Mouse (Mus musculus) MEL (cell line): ENCODE results near the gene Olfr52. TPM values are rescaled to one million over a fixed set of nuclear protein-coding genes. Genes with fewer than 3 reads are reported as not detected.

Experiments used
- DNase-seq: peaks from one replicate; pipeline ENCODE4 v3.0.0; 2011; ENCODE audit warnings: low read depth, low spot score
- H3K27ac ChIP-seq: 2 replicates; pipeline ENCODE4 v1.5.1; 2012; ENCODE audit warnings: low read depth, mild to moderate bottlenecking, control low read depth, low read length, moderate library complexity; ENCODE audit not compliant: control insufficient read depth
- H3K27me3 ChIP-seq, 2 experiments: fragments of 150-350 bp in 1 of 2; sonication (generic) in 1 of 2; 2 replicates each; pipeline ENCODE4 v1.6.1; 2012; ENCODE audit warnings: low read length in 2 of 2, mild to moderate bottlenecking in 2 of 2, improper control_type of control experiment in 1 of 2, moderate library complexity in 1 of 2; ENCODE audit not compliant: insufficient read depth in 2 of 2, control insufficient read depth in 1 of 2
- H3K36me3 ChIP-seq, 2 experiments: 2 replicates each; pipeline ENCODE4 v1.6.1; 2012 to 2014; ENCODE audit warnings: low read length in 2 of 2, improper control_type of control experiment in 1 of 2, inconsistent platforms in 1 of 2, mild to moderate bottlenecking in 1 of 2; ENCODE audit not compliant: insufficient read depth in 2 of 2, control insufficient read depth in 1 of 2
- H3K4me1 ChIP-seq, 2 experiments: fragments of 150-350 bp in 1 of 2; sonication (generic) in 1 of 2; 2 replicates each; pipeline ENCODE4 v1.6.1; 2012; ENCODE audit warnings: low read length in 2 of 2, improper control_type of control experiment in 1 of 2, mild to moderate bottlenecking in 1 of 2; ENCODE audit not compliant: insufficient read depth in 2 of 2, control insufficient read depth in 1 of 2
- H3K4me3 ChIP-seq, 2 experiments: fragments of 150-350 bp in 1 of 2; sonication (generic) in 1 of 2; 2 replicates each; pipeline ENCODE4 v1.5.1; 2012; ENCODE audit warnings: low read depth in 2 of 2, low read length in 2 of 2, mild to moderate bottlenecking in 2 of 2, moderate library complexity in 2 of 2, control low read depth in 1 of 2, improper control_type of control experiment in 1 of 2; ENCODE audit not compliant: control insufficient read depth in 1 of 2, insufficient read depth in 1 of 2
- H3K79me2 ChIP-seq: 2 replicates; pipeline ENCODE4 v1.6.1; 2012; ENCODE audit warnings: mild to moderate bottlenecking, low read length, moderate library complexity; ENCODE audit not compliant: control insufficient read depth, poor library complexity, insufficient read depth
- H3K9ac ChIP-seq: 2 replicates; pipeline ENCODE4 v1.6.1; 2012; ENCODE audit warnings: low read depth, mild to moderate bottlenecking, control low read depth, low read length, moderate library complexity; ENCODE audit not compliant: control insufficient read depth, poor library complexity, severe bottlenecking
- H3K9me3 ChIP-seq: fragments of 150-350 bp; sonication (generic); replicated peaks from 2 replicates; pipeline ENCODE4 v1.6.1; 2012; ENCODE audit warnings: mild to moderate bottlenecking, low read length, improper control_type of control experiment, moderate library complexity; ENCODE audit not compliant: insufficient read depth
- CHD1 ChIP-seq: IDR thresholded peaks from 2 replicates; pipeline ENCODE4 v1.6.1; 2012; ENCODE audit warnings: low read depth, mild to moderate bottlenecking, inconsistent platforms, low read length, improper control_type of control experiment
- CHD2 ChIP-seq: IDR thresholded peaks from 2 replicates; pipeline ENCODE4 v1.6.1; 2011; ENCODE audit warnings: low read length, improper control_type of control experiment
- CTCF ChIP-seq, 3 experiments: IDR thresholded peaks in 2 of 3; conservative IDR thresholded peaks in 1 of 3; 2 replicates each; pipeline ENCODE4 v1.5.1; 2011 to 2012; ENCODE audit warnings: low read length in 3 of 3, low read depth in 2 of 3, mild to moderate bottlenecking in 2 of 3, improper control_type of control experiment in 1 of 3, inconsistent platforms in 1 of 3, mixed read lengths in 1 of 3, moderate library complexity in 1 of 3; ENCODE audit not compliant: control insufficient read depth in 1 of 3, insufficient read depth in 1 of 3, poor library complexity in 1 of 3, severe bottlenecking in 1 of 3
- GABPA ChIP-seq: IDR thresholded peaks from 2 replicates; pipeline ENCODE4 v1.6.1; 2012; ENCODE audit warnings: low read depth, mild to moderate bottlenecking, inconsistent platforms, low read length, improper control_type of control experiment, moderate library complexity
- GATA1 ChIP-seq: IDR thresholded peaks from 2 replicates; pipeline ENCODE4 v1.6.1; 2011; ENCODE audit warnings: low read depth, low read length, improper control_type of control experiment
- JUND ChIP-seq: IDR thresholded peaks from 2 replicates; pipeline ENCODE4 v1.6.1; 2011; ENCODE audit warnings: low read depth, mild to moderate bottlenecking, improper control_type of control experiment, low read length
- KAT2A ChIP-seq: conservative IDR thresholded peaks from 2 replicates; pipeline ENCODE4 v1.6.1; 2012; ENCODE audit warnings: low read depth, low read length, improper control_type of control experiment, inconsistent platforms
- MAZ ChIP-seq: IDR thresholded peaks from 2 replicates; pipeline ENCODE4 v1.6.1; 2012; ENCODE audit warnings: low read depth, mild to moderate bottlenecking, inconsistent platforms, low read length, improper control_type of control experiment
- MEF2A ChIP-seq: IDR thresholded peaks from 2 replicates; pipeline ENCODE4 v1.6.1; 2014; ENCODE audit warnings: low read depth, mild to moderate bottlenecking, inconsistent platforms, low read length, improper control_type of control experiment; ENCODE audit not compliant: poor library complexity, insufficient replicate concordance, severe bottlenecking; ENCODE audit errors: extremely low read depth
- MXI1 ChIP-seq: IDR thresholded peaks from 2 replicates; pipeline ENCODE4 v1.6.1; 2011; ENCODE audit warnings: mild to moderate bottlenecking, low read depth, low read length, improper control_type of control experiment
- NELFE ChIP-seq: IDR thresholded peaks from 2 replicates; pipeline ENCODE4 v1.6.1; 2011; ENCODE audit warnings: low read depth, low read length, improper control_type of control experiment
- NRF1 ChIP-seq: IDR thresholded peaks from 2 replicates; pipeline ENCODE4 v1.6.1; 2014; ENCODE audit warnings: low read depth, mild to moderate bottlenecking, inconsistent platforms, low read length, improper control_type of control experiment, moderate library complexity; ENCODE audit not compliant: poor library complexity, insufficient read depth, severe bottlenecking
- POLR2AphosphoS2 ChIP-seq: IDR thresholded peaks from 2 replicates; pipeline ENCODE4 v1.6.1; 2011; ENCODE audit warnings: low read length, improper control_type of control experiment
- POLR2AphosphoS5 ChIP-seq: IDR thresholded peaks from 2 replicates; pipeline ENCODE4 v1.6.1; 2012; ENCODE audit warnings: low read depth, borderline replicate concordance, mild to moderate bottlenecking, inconsistent platforms, low read length, moderate library complexity, mixed read lengths
- TCF12 ChIP-seq: IDR thresholded peaks from 2 replicates; pipeline ENCODE4 v1.6.1; 2014; ENCODE audit warnings: low read depth, mild to moderate bottlenecking, inconsistent platforms, low read length, improper control_type of control experiment, moderate library complexity
- USF1 ChIP-seq: IDR thresholded peaks from 2 replicates; pipeline ENCODE4 v1.6.1; 2014; ENCODE audit warnings: low read depth, mild to moderate bottlenecking, inconsistent platforms, low read length, improper control_type of control experiment, moderate library complexity
- USF2 ChIP-seq, 2 experiments: IDR thresholded peaks; 2 replicates each; pipeline ENCODE4 v1.6.1; 2011 to 2012; ENCODE audit warnings: improper control_type of control experiment in 2 of 2, low read length in 2 of 2, borderline replicate concordance in 1 of 2, inconsistent platforms in 1 of 2, low read depth in 1 of 2, mild to moderate bottlenecking in 1 of 2; ENCODE audit not compliant: insufficient read depth in 1 of 2
- polyA plus RNA-seq, 2 experiments: library from polyadenylated mRNA; stranded (reverse) in 1 of 2; unstranded in 1 of 2; fragments of >175 nt in 1 of 2; fragments of >200 nt in 1 of 2; gene quantifications; 2 replicates each; pipeline versions ENCODE4 v1.2.1 to v1.2.4; 2012; ENCODE audit warnings: low replicate concordance in 2 of 2, low read depth in 1 of 2; ENCODE audit not compliant: insufficient read length in 2 of 2, insufficient read depth in 1 of 2, missing spikeins in 1 of 2
- total RNA-seq: library from RNA; depleted of rRNA; stranded (reverse); fragments of 300-350 nt; gene quantifications from 2 replicates; pipeline ENCODE4 v1.2.3, GENCODE M21; 2012

Olfr52 gene
- total and polyA plus RNA-seq, 3 experiments = not detected

DNA sequence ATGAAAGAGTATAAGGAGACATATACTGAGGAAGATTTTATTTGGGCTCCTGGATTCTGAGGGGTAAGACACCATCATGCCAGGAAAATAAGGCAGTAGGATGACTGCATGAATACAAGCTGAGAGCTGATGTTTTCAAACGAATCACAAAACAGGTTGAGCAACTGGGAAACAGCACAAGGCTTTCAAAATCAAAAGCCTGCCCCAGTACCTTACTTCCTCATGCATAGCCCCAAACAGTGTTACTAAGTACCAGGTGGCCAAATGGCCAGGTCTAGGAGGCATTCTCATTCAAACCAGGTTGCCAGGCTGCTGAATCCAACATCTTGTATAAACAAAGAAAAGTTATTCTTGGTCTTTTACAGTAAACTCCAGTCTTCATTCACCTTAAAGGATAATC, 10.4 kb upstream of the Olfr52 start:
- no peaks in the 10 kb centered on the region for H3K36me3 ChIP-seq
- no peaks in the 10 kb centered on the region for H3K79me2 ChIP-seq
- H3K4me3 ChIP-seq = no peak overlapping the region
- TF ChIP-seq MAZ (no peak), CTCF (IDR thresholded peaks at IDR 0.05 in 2 of 3, conservative IDR thresholded peaks at IDR 0.05 in 1 of 3; ENCODE audit: control insufficient read depth in 1 of 3, insufficient read depth in 1 of 3, low read depth in 2 of 3, low read length in 3 of 3, poor library complexity in 1 of 3, severe bottlenecking in 1 of 3) (no peak), CHD1 (no peak), MEF2A (no peak)
- TF ChIP-seq, all 39 proteins: peak for 0
- DNase-seq = no peak
- no peaks in the 10 kb centered on the region for H3K27me3 ChIP-seq
- no peak overlapping the region for H3K9ac ChIP-seq
- no peak overlapping the region for H3K27ac ChIP-seq
- H3K9me3 ChIP-seq = no peaks in the 10 kb centered on the region
- no peaks in the 10 kb centered on the region for H3K4me1 ChIP-seq

- TF ChIP-seq MXI1 (no peak), TCF12 (no peak), NELFE (no peak), KAT2A (no peak), GATA1 (no peak), NRF1 (no peak), CTCF (IDR thresholded peaks at IDR 0.05 in 2 of 3, conservative IDR thresholded peaks at IDR 0.05 in 1 of 3; ENCODE audit: control insufficient read depth in 1 of 3, insufficient read depth in 1 of 3, low read depth in 2 of 3, low read length in 3 of 3, poor library complexity in 1 of 3, severe bottlenecking in 1 of 3) (no peak), JUND (no peak), USF1 (no peak), POLR2AphosphoS2 (no peak), POLR2AphosphoS5 (no peak), CHD2 (no peak), USF2 (IDR thresholded peaks at IDR 0.05; ENCODE audit: borderline replicate concordance in 1 of 2, insufficient read depth in 1 of 2, low read depth in 1 of 2, low read length in 2 of 2) (no peak), GABPA (no peak)
- Histone ChIP-seq H3K27ac (no peak overlapping the region), H3K79me2 (no peaks in the 10 kb centered on the region), H3K9ac (no peak overlapping the region), H3K4me3 (no peak overlapping the region), H3K36me3 (no peaks in the 10 kb centered on the region), H3K4me1 (no peaks in the 10 kb centered on the region), H3K9me3 (no peaks in the 10 kb centered on the region), H3K27me3 (no peaks in the 10 kb centered on the region)
- DNase-seq = no peak
Measured at GRCm38 (mm10) chr2:86179950-86180349, 5.5 kb downstream of the Olfr52 start.
